Mouse (Mus musculus) inflammation-experienced regulatory T-cells (primary cell): ENCODE results near the gene Syt15. TPM values are rescaled to one million over a fixed set of nuclear protein-coding genes. Genes with fewer than 3 reads are reported as not detected.

Experiments used
- polyA plus RNA-seq, 2 experiments: library from polyadenylated mRNA; unstranded; fragments of 100-300 nt; shearing (Covaris generic); gene quantifications; one replicate each; pipeline ENCODE4 v1.2.1; 2017

Gene Syt15
- 1 to 10 TPM in 1 of 2 experiments, under 1 TPM in 1; 0.06 to 2.8 TPM for polyA plus RNA-seq

DNA sequence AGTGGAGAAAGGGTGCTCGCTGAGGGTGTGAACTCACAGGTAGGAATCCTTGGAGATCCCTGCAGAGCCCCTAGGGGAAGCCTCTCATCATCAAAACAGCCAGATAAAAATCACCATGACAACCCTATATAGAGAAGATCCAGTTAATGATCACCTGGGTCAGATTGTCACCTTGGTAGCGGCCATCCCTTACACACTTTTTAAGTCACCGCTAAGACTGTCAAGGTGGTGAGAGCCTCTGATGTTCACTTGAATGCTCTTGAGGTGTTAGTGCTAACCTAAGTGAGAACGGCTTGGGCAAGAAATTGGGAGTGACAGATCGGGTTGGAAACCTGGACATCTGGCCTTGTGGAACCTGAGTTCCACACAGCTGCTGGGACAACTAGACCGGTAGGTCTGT lies at the start of gene Syt15:
Syt15 (plus strand) TSS at position 301 of the 400 bp plus-strand sequence.

DNA sequence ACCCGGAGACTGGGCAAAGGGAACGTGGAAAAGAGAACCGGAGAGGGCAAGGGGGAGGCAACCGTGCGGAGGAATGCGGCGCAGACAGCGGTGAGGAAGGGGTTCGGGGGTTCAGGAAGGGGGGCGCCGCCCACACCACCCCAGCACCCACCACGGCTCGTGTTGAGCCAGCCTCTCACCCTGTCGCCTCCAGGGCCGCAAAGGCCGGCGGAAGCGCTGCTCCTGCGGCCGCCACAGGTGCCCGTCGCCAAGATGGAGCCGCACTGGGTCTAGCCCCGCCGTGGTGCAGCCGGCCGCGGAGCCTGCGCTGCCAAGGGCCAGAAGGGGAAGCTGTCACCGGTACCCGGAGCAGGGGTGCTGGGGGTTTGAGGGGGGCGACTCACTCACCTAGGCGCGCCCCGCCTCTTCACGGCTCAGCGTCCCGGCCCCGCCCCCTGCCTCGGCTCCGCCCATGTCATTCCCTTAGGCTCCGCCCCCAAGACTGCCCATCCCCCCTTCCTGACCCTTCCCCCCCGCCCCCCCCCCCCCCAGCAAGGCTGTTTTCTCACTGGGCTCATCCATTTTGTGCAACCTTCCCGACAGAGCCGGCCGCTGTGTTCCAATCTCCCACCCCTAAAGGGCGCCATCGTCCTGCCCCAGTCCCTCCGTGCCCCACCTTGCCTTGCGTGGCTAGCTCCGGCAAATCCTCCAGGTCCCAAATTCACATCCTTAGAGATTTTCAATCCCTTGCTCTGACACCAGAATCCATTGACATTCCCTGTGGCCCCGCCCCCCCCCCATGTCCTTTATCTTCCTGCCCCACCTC lies 18.0 kb upstream of the Syt15 start, which contains the start of gene Gprin2:
Gprin2 (minus strand) TSS at position 423 of the 805 bp plus-strand sequence.

Other genes with a start within 250 kb of the Syt15 start
- 1 to 10 TPM in 1 of 2 experiments, under 1 TPM in 1; 0.12 to 1.8 TPM for gene Zfp488, start 240.8 kb upstream of the Syt15 start, polyA plus RNA-seq
- gene Gm30083, start 204.4 kb upstream of the Syt15 start, polyA plus RNA-seq, result not detected
- gene Gm5460, start 202.8 kb upstream of the Syt15 start, polyA plus RNA-seq, result under 1 TPM in 1 of 2 experiments, not detected in 1; 0.29 TPM
- gene Antxrl, start 166.9 kb upstream of the Syt15 start, polyA plus RNA-seq, result not detected
- gene Anxa8, start 133.6 kb upstream of the Syt15 start, polyA plus RNA-seq, result under 1 TPM in 1 of 2 experiments, not detected in 1; 0.86 TPM
- under 1 TPM in 1 of 2 experiments, not detected in 1; 0.64 TPM for gene A630023A22Rik, start 116.8 kb upstream of the Syt15 start, polyA plus RNA-seq
- not detected for gene Npy4r, start 67.1 kb upstream of the Syt15 start, polyA plus RNA-seq
- gene Gprin2, start 17.9 kb upstream of the Syt15 start, polyA plus RNA-seq, result under 1 TPM; 0.16 to 0.65 TPM
- gene Shld2, start 90.9 kb downstream of the Syt15 start, polyA plus RNA-seq, result 10 to 100 TPM; 18.5 to 19.2 TPM
- gene Glud1, start 91.1 kb downstream of the Syt15 start, polyA plus RNA-seq, result 100 to 1,000 TPM; 122 to 130 TPM
- not detected for gene Fam25c, start 135.8 kb downstream of the Syt15 start, polyA plus RNA-seq
- gene Sncg, start 155.2 kb downstream of the Syt15 start, polyA plus RNA-seq, result 1 to 10 TPM in 1 of 2 experiments, under 1 TPM in 1; 0.19 to 2.9 TPM
- under 1 TPM; 0.20 to 0.81 TPM for gene Mmrn2, start 155.9 kb downstream of the Syt15 start, polyA plus RNA-seq